Mouse (Mus musculus): ENCODE data around the gene Aamp. TPM values are rescaled to one million over a fixed set of nuclear protein-coding genes. Genes with fewer than 3 reads are reported as not detected.
"Not testable (repeated sequence)": the region's sequence is repeated elsewhere in the genome, so short reads cannot be mapped to it uniquely, and the experiment has no call there.

Aamp gene
- polyA plus RNA-seq, 1 experiment from 2014 or later, result 231 TPM

GRCm38 (mm10) chr1:74289248-74289647 is 4.7 kb upstream of the Aamp start:
- Histone ChIP-seq H3K9ac (ENCODE audit: low read length) (no peak overlapping the region), H3K27me3 (replicated peaks; ENCODE audit: control insufficient read depth, insufficient read depth, low read length) (no peaks in the 10 kb centered on the region), H3K4me2 (ENCODE audit: low read length) (no peak overlapping the region), H3K9me3 (replicated peaks; ENCODE audit: control insufficient read depth, low read length) (no peaks in the 10 kb centered on the region), H3K4me1 (ENCODE audit: control insufficient read depth, insufficient read depth, low read length) (peaks cover 8% of the 10 kb centered on the region), H3K27ac (ENCODE audit: low read depth, low read length) (no peak overlapping the region), H3K4me3 (ENCODE audit: low read depth, low read length) (no peak overlapping the region), H3K36me3 (ENCODE audit: control insufficient read depth, insufficient read depth, low read length) (peaks cover 28% of the 10 kb centered on the region)
- ATAC-seq (no peak), DNase-seq (ENCODE audit: low spot score) (no peak)
- 88% methylated on average over 9 of the region's 9 CpGs for WGBS

- Histone ChIP-seq H3K27me3 (replicated peaks; ENCODE audit: control insufficient read depth, insufficient read depth, low read length) (no peaks in the 10 kb centered on the region), H3K4me1 (ENCODE audit: control insufficient read depth, insufficient read depth, low read length) (peaks cover 12% of the 10 kb centered on the region), H3K27ac (ENCODE audit: low read depth, low read length) (no peak overlapping the region), H3K4me2 (ENCODE audit: low read length) (no peak overlapping the region), H3K9me3 (replicated peaks; ENCODE audit: control insufficient read depth, low read length) (no peaks in the 10 kb centered on the region), H3K9ac (ENCODE audit: low read length) (no peak overlapping the region), H3K4me3 (ENCODE audit: low read depth, low read length) (no peak overlapping the region), H3K36me3 (ENCODE audit: control insufficient read depth, insufficient read depth, low read length) (peaks cover 28% of the 10 kb centered on the region)
- 81% methylated on average over 4 of the region's 4 CpGs for WGBS
- ATAC-seq (no peak), DNase-seq (ENCODE audit: low spot score) (no peak)
Observed at GRCm38 (mm10) chr1:74288327-74288726, 3.8 kb upstream of the Aamp start.

GRCm38 (mm10) chr1:74286869-74287607 is 2.5 kb upstream of the Aamp start:
- 64% methylated on average over 14 of the region's 17 CpGs for WGBS
- not testable (repeated sequence) for H3K27ac ChIP-seq (ENCODE audit: low read depth, low read length)
- H3K4me1 ChIP-seq (ENCODE audit: control insufficient read depth, insufficient read depth, low read length), result peaks cover 15% of the 10 kb centered on the region

GRCm38 (mm10) chr1:74285212-74286010 is 873 bp upstream of the Aamp start:
- ATAC-seq (no peak), DNase-seq (ENCODE audit: low spot score) (no peak)
- Histone ChIP-seq H3K4me2 (ENCODE audit: low read length) (peak overlapping the region; percentile 83), H3K9me3 (replicated peaks; ENCODE audit: control insufficient read depth, low read length) (no peaks in the 10 kb centered on the region), H3K27ac (ENCODE audit: low read depth, low read length) (no peak overlapping the region), H3K36me3 (ENCODE audit: control insufficient read depth, insufficient read depth, low read length) (peaks cover 49% of the 10 kb centered on the region), H3K27me3 (replicated peaks; ENCODE audit: control insufficient read depth, insufficient read depth, low read length) (no peaks in the 10 kb centered on the region), H3K9ac (ENCODE audit: low read length) (peak overlapping the region; percentile 69), H3K4me1 (ENCODE audit: control insufficient read depth, insufficient read depth, low read length) (peaks cover 15% of the 10 kb centered on the region), H3K4me3 (ENCODE audit: low read depth, low read length) (peak overlapping the region; percentile 70)
- WGBS, result 4% methylated on average over 23 of the region's 23 CpGs

More at GRCm38 (mm10) chr1:74286869-74287607, 2.5 kb upstream of the Aamp start:
- H3K36me3 ChIP-seq (ENCODE audit: control insufficient read depth, insufficient read depth, low read length), result peaks cover 38% of the 10 kb centered on the region
- not testable (repeated sequence) for H3K4me2 ChIP-seq (ENCODE audit: low read length); H3K9ac ChIP-seq (ENCODE audit: low read length); H3K27me3 ChIP-seq (replicated peaks; ENCODE audit: control insufficient read depth, insufficient read depth, low read length); H3K9me3 ChIP-seq (replicated peaks; ENCODE audit: control insufficient read depth, low read length); H3K4me3 ChIP-seq (ENCODE audit: low read depth, low read length); ATAC-seq
- DNase-seq (ENCODE audit: low spot score), result peak; percentile 17

GRCm38 (mm10) chr1:74283686-74284463 is 663 bp downstream of the Aamp start:
- peak overlapping the region; percentile 60 for H3K4me2 ChIP-seq (ENCODE audit: low read length)
- H3K36me3 ChIP-seq (ENCODE audit: control insufficient read depth, insufficient read depth, low read length), result peaks cover 53% of the 10 kb centered on the region
- ATAC-seq, result peak; percentile 29
- WGBS, result 15% methylated on average over 15 of the region's 15 CpGs
- peak; percentile 55 for DNase-seq (ENCODE audit: low spot score)
- peaks cover 12% of the 10 kb centered on the region for H3K4me1 ChIP-seq (ENCODE audit: control insufficient read depth, insufficient read depth, low read length)
- H3K9me3 ChIP-seq (replicated peaks; ENCODE audit: control insufficient read depth, low read length), result no peaks in the 10 kb centered on the region
- H3K27me3 ChIP-seq (replicated peaks; ENCODE audit: control insufficient read depth, insufficient read depth, low read length), result no peaks in the 10 kb centered on the region
- peak overlapping the region; percentile 74 for H3K9ac ChIP-seq (ENCODE audit: low read length)
- H3K4me3 ChIP-seq (ENCODE audit: low read depth, low read length), result peak overlapping the region; percentile 70
- peak overlapping the region; percentile 67 for H3K27ac ChIP-seq (ENCODE audit: low read depth, low read length)

- no peak overlapping the region for H3K27ac ChIP-seq (ENCODE audit: low read depth, low read length)
- H3K4me1 ChIP-seq (ENCODE audit: control insufficient read depth, insufficient read depth, low read length), result peaks cover 12% of the 10 kb centered on the region
- peak overlapping the region; percentile 14; the same call in 1 of the 2 replicates for H3K4me2 ChIP-seq (ENCODE audit: low read length)
- peaks cover 49% of the 10 kb centered on the region for H3K36me3 ChIP-seq (ENCODE audit: control insufficient read depth, insufficient read depth, low read length)
- no peak overlapping the region; the same call in 1 of the 2 replicates for H3K9ac ChIP-seq (ENCODE audit: low read length)
- ATAC-seq (no peak), DNase-seq (ENCODE audit: low spot score) (no peak)
- H3K4me3 ChIP-seq (ENCODE audit: low read depth, low read length), result no peak overlapping the region
- H3K27me3 ChIP-seq (replicated peaks; ENCODE audit: control insufficient read depth, insufficient read depth, low read length), result no peaks in the 10 kb centered on the region
- 89% methylated on average over 10 of the region's 10 CpGs for WGBS
- H3K9me3 ChIP-seq (replicated peaks; ENCODE audit: control insufficient read depth, low read length), result no peaks in the 10 kb centered on the region
Observed at GRCm38 (mm10) chr1:74282896-74283625, 1.5 kb downstream of the Aamp start.

- Histone ChIP-seq H3K4me3 (ENCODE audit: low read depth, low read length) (no peak overlapping the region), H3K9ac (ENCODE audit: low read length) (no peak overlapping the region)
Observed at GRCm38 (mm10) chr1:74281886-74282285, 2.7 kb downstream of the Aamp start.

GRCm38 (mm10) chr1:74281372-74281771 is 3.2 kb downstream of the Aamp start:
- H3K27me3 ChIP-seq (replicated peaks; ENCODE audit: control insufficient read depth, insufficient read depth, low read length), result no peaks in the 10 kb centered on the region
- no peak overlapping the region for H3K9ac ChIP-seq (ENCODE audit: low read length)
- WGBS, result 100% methylated on average over 2 of the region's 2 CpGs
- H3K4me3 ChIP-seq (ENCODE audit: low read depth, low read length), result no peak overlapping the region
- no peak overlapping the region for H3K27ac ChIP-seq (ENCODE audit: low read depth, low read length)
- DNase-seq (ENCODE audit: low spot score), result no peak
- ATAC-seq, result no peak
- no peak overlapping the region for H3K4me2 ChIP-seq (ENCODE audit: low read length)
- peaks cover 12% of the 10 kb centered on the region for H3K4me1 ChIP-seq (ENCODE audit: control insufficient read depth, insufficient read depth, low read length)
- peaks cover 46% of the 10 kb centered on the region for H3K36me3 ChIP-seq (ENCODE audit: control insufficient read depth, insufficient read depth, low read length)
- no peaks in the 10 kb centered on the region for H3K9me3 ChIP-seq (replicated peaks; ENCODE audit: control insufficient read depth, low read length)

More at GRCm38 (mm10) chr1:74281886-74282285, 2.7 kb downstream of the Aamp start:
- DNase-seq (ENCODE audit: low spot score) (no peak), ATAC-seq (no peak)
- Histone ChIP-seq H3K4me2 (ENCODE audit: low read length) (no peak overlapping the region), H3K27me3 (replicated peaks; ENCODE audit: control insufficient read depth, insufficient read depth, low read length) (no peaks in the 10 kb centered on the region), H3K9me3 (replicated peaks; ENCODE audit: control insufficient read depth, low read length) (no peaks in the 10 kb centered on the region), H3K4me1 (ENCODE audit: control insufficient read depth, insufficient read depth, low read length) (peaks cover 12% of the 10 kb centered on the region), H3K36me3 (ENCODE audit: control insufficient read depth, insufficient read depth, low read length) (peaks cover 46% of the 10 kb centered on the region), H3K27ac (ENCODE audit: low read depth, low read length) (no peak overlapping the region)
- 98% methylated on average over 8 of the region's 8 CpGs for WGBS

All from forebrain, embryonic 14.5 days (tissue).